In genomic region chr19:33296338-33296737, GRCm38 (mm10) we compare ENCODE assay signal across 21 mouse cellular contexts.
A peak's percentile ranks its signal among the peaks of the same experiment; 100 is the strongest.
DNase-seq lines count a peak whose midpoint lies in the region; TF ChIP-seq lines count a peak whose summit lies in the region.
"Had no signal": no experiment of that assay in that cellular context is flagged by ENCODE, and none has a peak within 500 bp of the region (broad histone marks: within the 10 kb centered on the region; RNA-seq: fewer than 3 reads in every experiment).

No protein-coding gene starts in this region.

- dilution Hi-C loops in CH12.LX (cut with MboI; ENCODE audit: extremely low pct_ligation_motif_present, extremely low pct_unique_long_range_greater_than_20kb, low sequenced_read_pairs): no loop called here

- H3K9me3 ChIP-seq in CH12.LX (replicated peaks; ENCODE audit: low read length): no peaks in the 10 kb centered on the region
- H3K9me3 ChIP-seq: forebrain, embryonic 13.5 days; G1E; heart, embryonic 12.5 days; limb, embryonic 10.5 days; liver, embryonic 15.5 days; neural tube, embryonic 15.5 days had no signal

- no peaks in the 10 kb centered on the region for H3K4me1 ChIP-seq in CH12.LX (ENCODE audit: control insufficient read depth in 1 of 2, insufficient read depth in 2 of 2)
- H3K4me1 ChIP-seq: heart, embryonic 12.5 days; liver, embryonic 15.5 days had no signal

- TF ChIP-seq EP300 in CH12.LX (IDR thresholded peaks at IDR 0.05; ENCODE audit: low read length): no peak

- DNase-seq in embryo, embryonic 11 days: peak; percentile 9
- no peak for DNase-seq in embryo, embryonic 9.5 days (ENCODE audit: extremely low spot score)
- DNase-seq in kidney, adult 9 months: peak; percentile 9
- no peak for DNase-seq in kidney, postnatal 10 days
- DNase-seq in CH12.LX (ENCODE audit: extremely low read depth) (no peak), ZHBTc4 (ENCODE audit: low read depth, low spot score) (peak; percentile 16)
- no peak for DNase-seq in heart, adult 18-20 months
- no peak for DNase-seq in natural killer cell, adult 2 months (ENCODE audit: low spot score in 2 of 2)
- DNase-seq: adrenal gland, postnatal 25 days; cerebellum, adult 9-10 months; gastrocnemius, postnatal 10 days; heart, postnatal 10 days; layer of hippocampus, adult 9-11 months; liver had no signal

- no peaks in the 10 kb centered on the region for H3K36me3 ChIP-seq in CH12.LX (replicated peaks in 1 of 2; ENCODE audit: control insufficient read depth in 1 of 2, insufficient read depth in 1 of 2, low read length in 1 of 2)
- H3K36me3 ChIP-seq: G1E; heart, embryonic 12.5 days; limb, embryonic 10.5 days; liver, embryonic 15.5 days; neural tube, embryonic 15.5 days had no signal

- peak; percentile 37 for TF ChIP-seq RAD21 in CH12.LX (IDR thresholded peaks at IDR 0.05; ENCODE audit: low read depth, low read length)

- in situ Hi-C loops in CH12.LX (cut with MboI; ENCODE audit: low pct_ligation_motif_present, low pct_unique_long_range_greater_than_20kb, low sequenced_read_pairs): no loop called here

- no peak for TF ChIP-seq POLR2A in CH12.LX (IDR thresholded peaks at IDR 0.05; ENCODE audit: low read depth, low read length)

- no peaks in the 10 kb centered on the region for H3K27me3 ChIP-seq in CH12.LX (replicated peaks)
- H3K27me3 ChIP-seq: forebrain, embryonic 13.5 days; heart, embryonic 12.5 days; liver, embryonic 15.5 days; neural tube, embryonic 15.5 days had no signal

- H3K27ac ChIP-seq in CH12.LX (ENCODE audit: insufficient read depth, low read depth): no peak overlapping the region
- H3K27ac ChIP-seq: forebrain, embryonic 13.5 days; limb, embryonic 10.5 days; liver, embryonic 15.5 days; macrophage; neural tube, embryonic 15.5 days had no signal

- no peak overlapping the region for H3K4me3 ChIP-seq in CH12.LX (replicated peaks in 1 of 3; ENCODE audit: low read depth in 2 of 3, low read length in 2 of 3, poor library complexity in 1 of 3)
- H3K4me3 ChIP-seq: forebrain, embryonic 13.5 days; heart, embryonic 12.5 days; limb, embryonic 10.5 days; liver, embryonic 15.5 days; neural tube, embryonic 15.5 days had no signal

- H3K79me2 ChIP-seq in CH12.LX (replicated peaks; ENCODE audit: control insufficient read depth, extremely low read depth, insufficient read depth, poor library complexity, severe bottlenecking): no peaks in the 10 kb centered on the region

- TF ChIP-seq CTCF in CH12.LX (conservative IDR thresholded peaks at IDR 0.05 in 1 of 2, IDR thresholded peaks at IDR 0.05 in 1 of 2; ENCODE audit: low read depth in 2 of 2, low read length in 2 of 2): peak in 1 of 2 experiments; percentile 53; a peak in 2 of 4 replicates

- no peak overlapping the region for H3K4me2 ChIP-seq in CH12.LX (ENCODE audit: insufficient read depth, low read depth, poor library complexity, severe bottlenecking)
- H3K4me2 ChIP-seq: forebrain, embryonic 13.5 days; heart, embryonic 12.5 days; liver, embryonic 15.5 days; neural tube, embryonic 15.5 days had no signal

- no peak overlapping the region for H3K9ac ChIP-seq in CH12.LX (ENCODE audit: insufficient read depth, low read depth)
- H3K9ac ChIP-seq: forebrain, embryonic 13.5 days; heart, embryonic 12.5 days; liver, embryonic 15.5 days; neural tube, embryonic 15.5 days had no signal

TF ChIP-seq in CH12.LX, 34 proteins besides CTCF, POLR2A, EP300 and RAD21:
- TF ChIP-seq TCF12 (IDR thresholded peaks at IDR 0.05; ENCODE audit: low read depth, low read length) (no peak), SMC3 (IDR thresholded peaks at IDR 0.05; ENCODE audit: low read depth, low read length) (peak; percentile 30; the same call in 1 of the 2 replicates)

Comparison
In these comparisons a context has a peak if more than half of its experiments do, and no peak if none do; other contexts are left out.
1. DNase-seq: peak in embryo, embryonic 11 days (single experiment), kidney, adult 9 months (single experiment) and ZHBTc4 (single experiment); none in embryo, embryonic 9.5 days (single experiment), kidney, postnatal 10 days (single experiment), CH12.LX (single experiment), heart, adult 18-20 months (0 of 2) and natural killer cell, adult 2 months (0 of 2).